Mouse (Mus musculus) CH12.LX (cell line): Measurements from ENCODE around the gene Col4a4.

ENCODE experiments used
- CHD1 ChIP-seq: IDR thresholded peaks from 2 replicates; pipeline ENCODE4 v1.6.1; 2012; ENCODE audit warnings: low read depth, low read length, improper control_type of control experiment, inconsistent platforms
- CTCF ChIP-seq, 2 experiments: IDR thresholded peaks in 1 of 2; conservative IDR thresholded peaks in 1 of 2; 2 replicates each; pipeline ENCODE4 v1.5.1; 2011 to 2012; ENCODE audit warnings: low read depth in 2 of 2, low read length in 2 of 2, improper control_type of control experiment in 1 of 2, inconsistent platforms in 1 of 2, mild to moderate bottlenecking in 1 of 2, moderate library complexity in 1 of 2
- E2F4 ChIP-seq: IDR thresholded peaks from 2 replicates; pipeline ENCODE4 v1.6.1; 2011; ENCODE audit warnings: low read depth, low read length, improper control_type of control experiment; ENCODE audit not compliant: insufficient replicate concordance
- JUND ChIP-seq: conservative IDR thresholded peaks from 2 replicates; pipeline ENCODE4 v1.6.1; 2011; ENCODE audit warnings: low read depth, low read length, improper control_type of control experiment
- MAFK ChIP-seq: IDR thresholded peaks from 2 replicates; pipeline ENCODE4 v1.6.1; 2011; ENCODE audit warnings: low read length, improper control_type of control experiment; ENCODE audit not compliant: insufficient replicate concordance
- MAX ChIP-seq: IDR thresholded peaks from 2 replicates; pipeline ENCODE4 v1.6.1; 2011; ENCODE audit warnings: low read length, improper control_type of control experiment
- MXI1 ChIP-seq: IDR thresholded peaks from 2 replicates; pipeline ENCODE4 v1.6.1; 2011; ENCODE audit warnings: mild to moderate bottlenecking, low read depth, low read length, improper control_type of control experiment
- POLR2A ChIP-seq: IDR thresholded peaks from 2 replicates; pipeline ENCODE4 v1.6.1; 2011; ENCODE audit warnings: low read depth, mild to moderate bottlenecking, improper control_type of control experiment, low read length
- POLR2AphosphoS2 ChIP-seq: IDR thresholded peaks from 2 replicates; pipeline ENCODE4 v1.6.1; 2011; ENCODE audit warnings: low read depth, low read length, improper control_type of control experiment
- USF1 ChIP-seq: IDR thresholded peaks from 2 replicates; pipeline ENCODE4 v1.6.1; 2014; ENCODE audit warnings: low read depth, mild to moderate bottlenecking, inconsistent platforms, low read length, improper control_type of control experiment
- ZKSCAN1 ChIP-seq: IDR thresholded peaks from 2 replicates; pipeline ENCODE4 v1.6.1; 2012; ENCODE audit warnings: low read depth, inconsistent platforms, low read length, improper control_type of control experiment, borderline replicate concordance

- TF ChIP-seq POLR2A = no peak
- TF ChIP-seq JUND = no peak
- TF ChIP-seq CHD1 = no peak
- TF ChIP-seq CTCF (conservative IDR thresholded peaks at IDR 0.05 in 1 of 2, IDR thresholded peaks at IDR 0.05 in 1 of 2; ENCODE audit: low read depth in 2 of 2, low read length in 2 of 2) = no peak
- no peak for TF ChIP-seq E2F4
- TF ChIP-seq POLR2AphosphoS2 = no peak
- no peak for TF ChIP-seq ZKSCAN1
- TF ChIP-seq USF1 = no peak
- no peak for TF ChIP-seq MAFK
- TF ChIP-seq MAX = no peak
- no peak for TF ChIP-seq MXI1
These were observed 175.1 kb downstream of the Col4a4 start for GRCm38 (mm10) chr1:82411521-82411920.
